Mouse (Mus musculus): Measurements from ENCODE around the gene Sorcs2. TPM values are rescaled to one million over a fixed set of nuclear protein-coding genes. Genes with fewer than 3 reads are reported as not detected.

Gene Sorcs2
- polyA plus RNA-seq, 1 experiment: 2.3 TPM

DNA sequence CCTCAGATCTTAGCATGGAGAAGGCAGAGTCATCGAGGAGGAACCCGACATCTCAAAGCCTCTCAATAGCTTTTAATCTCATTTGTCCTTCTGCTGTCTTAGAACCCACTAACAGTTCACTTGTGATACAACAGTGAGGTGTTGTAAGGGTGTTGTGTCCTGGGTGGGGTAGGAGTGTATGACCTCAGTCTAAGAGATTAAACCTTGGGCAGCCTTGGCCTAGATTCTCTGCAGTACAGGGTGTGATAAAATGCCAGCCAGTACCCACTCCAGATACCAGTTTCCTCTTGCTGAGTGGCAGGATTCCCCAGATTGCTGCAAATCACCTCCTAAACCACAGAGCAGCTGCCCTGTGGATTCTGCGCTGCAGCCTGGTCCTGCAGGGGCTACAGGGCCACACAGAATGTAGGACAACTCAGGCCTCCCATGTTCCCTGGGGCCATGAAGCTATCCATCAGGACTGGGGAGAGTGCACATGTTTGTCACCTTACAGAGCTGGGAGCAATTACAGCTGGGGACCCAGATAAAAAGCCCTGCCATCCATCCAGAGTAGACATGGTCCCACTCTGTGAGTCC lies 130.7 kb downstream of the Sorcs2 start:
- TF ChIP-seq POLR2A (IDR thresholded peaks at IDR 0.05; ENCODE audit: low read depth, low read length) (no peak), CTCF (IDR thresholded peaks at IDR 0.05; ENCODE audit: extremely low read depth, insufficient read depth, insufficient read length, insufficient replicate concordance) (no peak)
- H3K27ac ChIP-seq (ENCODE audit: insufficient read depth, low read length): no peak overlapping the region
- no peaks in the 10 kb centered on the region for H3K27me3 ChIP-seq (ENCODE audit: control insufficient read depth, insufficient read depth, low read length)
- H3K36me3 ChIP-seq (ENCODE audit: control insufficient read depth, insufficient read depth, low read length): no peaks in the 10 kb centered on the region
- DNase-seq (ENCODE audit: low read depth in 1 of 2, low spot score in 2 of 2): no peak
- 90% methylated on average over 3 of the region's 3 CpGs for WGBS
- H3K4me1 ChIP-seq (ENCODE audit: control insufficient read depth, insufficient read depth, insufficient read length): no peaks in the 10 kb centered on the region
- H3K4me3 ChIP-seq (ENCODE audit: extremely low read depth, insufficient read depth, insufficient read length): no peak overlapping the region

GRCm38 (mm10) chr5:36260862-36261261 lies 137.1 kb downstream of the Sorcs2 start:
- no peaks in the 10 kb centered on the region for H3K4me1 ChIP-seq (ENCODE audit: control insufficient read depth, insufficient read depth, insufficient read length)
- no peaks in the 10 kb centered on the region for H3K27me3 ChIP-seq (ENCODE audit: control insufficient read depth, insufficient read depth, low read length)
- DNase-seq (ENCODE audit: low read depth in 1 of 2, low spot score in 2 of 2): no peak
- no peak overlapping the region for H3K4me3 ChIP-seq (ENCODE audit: extremely low read depth, insufficient read depth, insufficient read length)
- no peaks in the 10 kb centered on the region for H3K36me3 ChIP-seq (ENCODE audit: control insufficient read depth, insufficient read depth, low read length)
- 85% methylated on average over 12 of the region's 12 CpGs for WGBS
- no peak overlapping the region for H3K27ac ChIP-seq (ENCODE audit: insufficient read depth, low read length)
- TF ChIP-seq POLR2A (IDR thresholded peaks at IDR 0.05; ENCODE audit: low read depth, low read length) (no peak), CTCF (IDR thresholded peaks at IDR 0.05; ENCODE audit: extremely low read depth, insufficient read depth, insufficient read length, insufficient replicate concordance) (no peak)

GRCm38 (mm10) chr5:36259691-36260124 lies 138.2 kb downstream of the Sorcs2 start:
- TF ChIP-seq CTCF (IDR thresholded peaks at IDR 0.05; ENCODE audit: extremely low read depth, insufficient read depth, insufficient read length, insufficient replicate concordance): no peak
- no peak for TF ChIP-seq POLR2A (IDR thresholded peaks at IDR 0.05; ENCODE audit: low read depth, low read length)
- H3K4me1 ChIP-seq (ENCODE audit: control insufficient read depth, insufficient read depth, insufficient read length): no peaks in the 10 kb centered on the region
- H3K27me3 ChIP-seq (ENCODE audit: control insufficient read depth, insufficient read depth, low read length): no peaks in the 10 kb centered on the region
- H3K4me3 ChIP-seq (ENCODE audit: extremely low read depth, insufficient read depth, insufficient read length): no peak overlapping the region
- H3K27ac ChIP-seq (ENCODE audit: insufficient read depth, low read length): no peak overlapping the region
- 80% methylated on average over 6 of the region's 6 CpGs for WGBS
- DNase-seq (ENCODE audit: low read depth in 1 of 2, low spot score in 2 of 2): no peak
- no peaks in the 10 kb centered on the region for H3K36me3 ChIP-seq (ENCODE audit: control insufficient read depth, insufficient read depth, low read length)

- TF ChIP-seq CTCF (IDR thresholded peaks at IDR 0.05; ENCODE audit: extremely low read depth, insufficient read depth, insufficient read length, insufficient replicate concordance) (no peak), POLR2A (IDR thresholded peaks at IDR 0.05; ENCODE audit: low read depth, low read length) (no peak)
- no peaks in the 10 kb centered on the region for H3K36me3 ChIP-seq (ENCODE audit: control insufficient read depth, insufficient read depth, low read length)
- H3K27me3 ChIP-seq (ENCODE audit: control insufficient read depth, insufficient read depth, low read length): no peaks in the 10 kb centered on the region
- no peak overlapping the region for H3K4me3 ChIP-seq (ENCODE audit: extremely low read depth, insufficient read depth, insufficient read length)
- no peaks in the 10 kb centered on the region for H3K4me1 ChIP-seq (ENCODE audit: control insufficient read depth, insufficient read depth, insufficient read length)
- 90% methylated on average over 12 of the region's 12 CpGs for WGBS
- DNase-seq (ENCODE audit: low read depth in 1 of 2, low spot score in 2 of 2): no peak
- no peak overlapping the region for H3K27ac ChIP-seq (ENCODE audit: insufficient read depth, low read length)
Observed at GRCm38 (mm10) chr5:36258387-36259181, 139.4 kb downstream of the Sorcs2 start.

DNA sequence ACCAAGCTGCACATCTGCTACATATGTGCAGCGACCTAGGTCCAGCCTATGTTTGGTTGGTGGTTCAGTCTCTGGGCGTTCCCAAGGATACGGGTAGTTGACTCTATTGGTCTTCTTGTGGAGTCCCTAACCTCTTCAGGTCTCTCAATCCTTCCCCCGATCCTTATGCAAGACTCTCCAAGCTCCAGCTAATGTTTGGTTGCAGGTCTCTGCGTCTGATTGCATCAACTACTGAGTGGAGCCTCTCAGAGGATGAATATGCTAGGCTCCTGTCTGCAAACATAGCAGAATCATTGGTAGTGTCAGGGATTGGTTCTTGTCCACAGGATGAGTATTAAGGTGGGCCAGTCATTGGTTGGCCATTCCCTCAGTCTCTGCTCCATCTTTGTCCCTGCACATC lies 140.9 kb downstream of the Sorcs2 start:
- H3K4me3 ChIP-seq (ENCODE audit: extremely low read depth, insufficient read depth, insufficient read length): no peak overlapping the region
- 83% methylated on average over 5 of the region's 5 CpGs for WGBS
- no peak for DNase-seq (ENCODE audit: low read depth in 1 of 2, low spot score in 2 of 2)
- H3K27me3 ChIP-seq (ENCODE audit: control insufficient read depth, insufficient read depth, low read length): no peaks in the 10 kb centered on the region
- no peaks in the 10 kb centered on the region for H3K36me3 ChIP-seq (ENCODE audit: control insufficient read depth, insufficient read depth, low read length)
- TF ChIP-seq POLR2A (IDR thresholded peaks at IDR 0.05; ENCODE audit: low read depth, low read length): no peak
- TF ChIP-seq CTCF (IDR thresholded peaks at IDR 0.05; ENCODE audit: extremely low read depth, insufficient read depth, insufficient read length, insufficient replicate concordance): no peak
- H3K27ac ChIP-seq (ENCODE audit: insufficient read depth, low read length): no peak overlapping the region
- H3K4me1 ChIP-seq (ENCODE audit: control insufficient read depth, insufficient read depth, insufficient read length): no peaks in the 10 kb centered on the region

DNA sequence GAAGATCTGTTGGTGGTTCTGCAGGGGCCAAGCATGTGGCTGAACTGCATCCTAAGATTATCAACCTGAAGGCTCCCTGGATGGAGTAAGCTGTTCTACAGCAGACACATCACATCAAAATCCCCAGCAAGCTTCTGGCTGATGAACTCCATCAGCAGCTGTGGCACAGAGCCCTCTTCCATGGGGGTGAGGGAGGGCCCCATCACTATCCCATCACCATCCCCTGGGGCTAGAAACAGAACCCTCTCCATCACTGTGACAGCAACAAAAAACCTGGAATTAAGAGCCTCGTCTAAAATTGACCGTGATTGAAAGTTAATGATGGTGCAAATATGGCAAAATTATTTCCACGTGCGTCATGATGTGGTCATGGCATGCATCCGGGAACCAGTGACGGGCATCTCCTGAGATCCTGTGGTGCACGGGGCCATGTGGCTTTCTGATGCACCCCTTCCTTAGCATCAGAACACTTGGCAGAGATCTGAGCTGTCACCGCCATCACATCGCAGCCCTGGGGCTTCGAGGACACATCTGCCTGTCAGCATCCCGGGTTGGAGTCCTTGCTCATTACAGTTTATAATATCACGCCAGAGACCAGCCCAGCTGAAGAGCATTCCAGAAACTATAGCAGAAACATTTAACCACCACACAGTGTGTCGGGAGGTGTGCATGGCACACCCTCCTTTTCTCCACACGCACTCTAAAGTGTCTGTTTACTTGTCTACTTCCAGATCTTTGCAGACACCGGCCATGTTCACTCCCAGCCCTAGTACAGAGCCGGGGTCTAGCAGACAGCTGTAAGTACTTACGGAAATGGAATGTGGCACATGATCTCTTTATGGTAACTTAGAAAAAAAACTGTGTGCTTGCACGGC lies 143.1 kb downstream of the Sorcs2 start:
- H3K27ac ChIP-seq (ENCODE audit: insufficient read depth, low read length): no peak overlapping the region
- no peaks in the 10 kb centered on the region for H3K27me3 ChIP-seq (ENCODE audit: control insufficient read depth, insufficient read depth, low read length)
- TF ChIP-seq POLR2A (IDR thresholded peaks at IDR 0.05; ENCODE audit: low read depth, low read length) (no peak), CTCF (IDR thresholded peaks at IDR 0.05; ENCODE audit: extremely low read depth, insufficient read depth, insufficient read length, insufficient replicate concordance) (no peak)
- no peak for DNase-seq (ENCODE audit: low read depth in 1 of 2, low spot score in 2 of 2)
- H3K4me3 ChIP-seq (ENCODE audit: extremely low read depth, insufficient read depth, insufficient read length): no peak overlapping the region
- 66% methylated on average over 18 of the region's 18 CpGs for WGBS
- no peaks in the 10 kb centered on the region for H3K36me3 ChIP-seq (ENCODE audit: control insufficient read depth, insufficient read depth, low read length)
- H3K4me1 ChIP-seq (ENCODE audit: control insufficient read depth, insufficient read depth, insufficient read length): no peaks in the 10 kb centered on the region

All from spleen, adult 2 months (tissue).